Mouse (Mus musculus) brain, embryonic 14.5 days (tissue): ENCODE data around the gene Prr5l.
A peak's percentile ranks its signal among the peaks of the same experiment; 100 is the strongest.

Source experiments
- CTCF ChIP-seq: fragments of 200-500 bp; IDR thresholded peaks from 2 replicates; pipeline ENCODE4 v1.5.1; 2012; ENCODE audit warnings: inconsistent platforms, mild to moderate bottlenecking, moderate library complexity, borderline replicate concordance; ENCODE audit not compliant: insufficient read depth, insufficient read length; ENCODE audit errors: extremely low read depth
- POLR2A ChIP-seq: fragments of 200-500 bp; IDR thresholded peaks from 2 replicates; pipeline ENCODE4 v1.6.1; 2012; ENCODE audit warnings: mild to moderate bottlenecking, inconsistent platforms, borderline replicate concordance; ENCODE audit not compliant: poor library complexity, insufficient read depth, insufficient read length, severe bottlenecking; ENCODE audit errors: extremely low read depth

DNA sequence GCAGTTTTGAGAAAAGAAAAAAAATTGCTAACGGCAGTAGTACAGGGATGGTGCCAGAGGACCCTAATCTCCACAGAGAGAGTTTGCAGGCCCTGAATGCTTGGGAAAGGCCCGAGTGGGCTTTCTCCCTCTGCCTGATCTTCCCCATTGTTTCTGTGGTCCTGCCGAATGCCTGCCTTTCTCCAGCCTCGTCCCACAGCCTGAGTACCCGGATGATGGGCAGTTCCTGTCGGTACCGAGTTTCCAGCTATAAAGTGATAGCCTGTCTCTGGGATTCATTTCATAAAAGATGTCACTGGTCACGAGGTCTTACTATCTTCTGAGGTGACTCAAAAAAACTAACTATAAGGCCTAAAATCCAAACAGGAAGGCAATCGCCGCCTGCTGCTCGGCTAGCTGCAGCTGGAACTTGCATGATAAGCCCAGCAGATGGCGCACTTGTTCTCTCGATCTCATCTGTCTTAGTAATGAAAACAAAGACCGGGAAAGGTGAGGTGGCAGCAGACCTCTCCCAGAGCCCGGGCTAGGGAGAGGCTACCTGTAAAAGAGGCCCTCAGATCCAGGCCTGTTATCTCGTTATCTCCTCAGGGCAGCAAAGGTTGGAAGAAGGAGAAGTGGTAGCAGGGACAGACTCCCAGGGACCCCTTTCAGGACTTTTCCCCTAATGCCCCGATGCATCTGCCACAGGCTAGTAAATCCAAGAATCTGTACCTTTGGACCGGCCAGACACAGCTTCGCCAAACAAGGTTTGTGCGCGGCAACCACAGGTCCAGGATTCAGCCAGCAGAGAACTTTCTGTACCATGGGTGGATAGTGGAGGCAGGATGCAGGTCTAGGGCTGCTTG lies 22.9 kb upstream of the Prr5l start:
- TF ChIP-seq POLR2A (no peak), CTCF (peak; percentile 90)
